Mouse (Mus musculus): Measurements from ENCODE around the gene Spata31d1d. TPM values are rescaled to one million over a fixed set of nuclear protein-coding genes. Genes with fewer than 3 reads are reported as not detected.
"Not testable (repeated sequence)": the region's sequence is repeated elsewhere in the genome, so short reads cannot be mapped to it uniquely, and the experiment has no call there.

Gene Spata31d1d
- polyA plus RNA-seq, 1 experiment from 2014 or later: not detected

DNA sequence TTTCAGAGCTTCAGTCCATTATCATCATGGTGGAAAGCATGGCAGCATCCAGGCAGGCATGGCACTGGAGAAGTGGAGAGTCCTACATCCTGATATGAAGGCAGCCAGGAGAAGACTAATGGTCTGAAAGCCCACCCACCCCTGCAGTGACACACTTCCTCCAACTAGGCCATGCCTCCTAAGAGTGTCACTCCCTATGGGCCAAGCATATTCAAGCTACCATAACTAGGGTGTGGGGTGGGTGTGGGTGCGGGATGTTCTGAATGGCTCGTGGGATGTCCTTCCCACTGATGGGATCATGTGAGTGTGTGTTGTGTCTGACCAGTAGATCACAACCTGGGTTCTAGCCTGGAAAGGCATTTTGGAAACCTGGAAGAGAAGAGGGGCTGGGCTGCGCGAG lies 2.4 kb upstream of the Spata31d1d start:
- TF ChIP-seq CTCF (IDR thresholded peaks at IDR 0.05; ENCODE audit: low read depth): no peak
- Histone ChIP-seq H3K4me2 (no peak overlapping the region), H3K9ac (no peak overlapping the region), H3K27me3 (ENCODE audit: insufficient read depth, low read length) (no peaks in the 10 kb centered on the region), H3K9me3 (ENCODE audit: low read depth, low read length) (no peaks in the 10 kb centered on the region), H3K4me3 (ENCODE audit: low read depth, low read length) (no peak overlapping the region), H3K36me3 (ENCODE audit: insufficient read depth) (no peaks in the 10 kb centered on the region), H3K27ac (ENCODE audit: low read depth) (no peak overlapping the region), H3K4me1 (ENCODE audit: insufficient read depth) (no peaks in the 10 kb centered on the region)
- no peak for ATAC-seq (ENCODE audit: insufficient read depth)
- WGBS: 88% methylated on average over 2 of the region's 4 CpGs
- no peak for DNase-seq

DNA sequence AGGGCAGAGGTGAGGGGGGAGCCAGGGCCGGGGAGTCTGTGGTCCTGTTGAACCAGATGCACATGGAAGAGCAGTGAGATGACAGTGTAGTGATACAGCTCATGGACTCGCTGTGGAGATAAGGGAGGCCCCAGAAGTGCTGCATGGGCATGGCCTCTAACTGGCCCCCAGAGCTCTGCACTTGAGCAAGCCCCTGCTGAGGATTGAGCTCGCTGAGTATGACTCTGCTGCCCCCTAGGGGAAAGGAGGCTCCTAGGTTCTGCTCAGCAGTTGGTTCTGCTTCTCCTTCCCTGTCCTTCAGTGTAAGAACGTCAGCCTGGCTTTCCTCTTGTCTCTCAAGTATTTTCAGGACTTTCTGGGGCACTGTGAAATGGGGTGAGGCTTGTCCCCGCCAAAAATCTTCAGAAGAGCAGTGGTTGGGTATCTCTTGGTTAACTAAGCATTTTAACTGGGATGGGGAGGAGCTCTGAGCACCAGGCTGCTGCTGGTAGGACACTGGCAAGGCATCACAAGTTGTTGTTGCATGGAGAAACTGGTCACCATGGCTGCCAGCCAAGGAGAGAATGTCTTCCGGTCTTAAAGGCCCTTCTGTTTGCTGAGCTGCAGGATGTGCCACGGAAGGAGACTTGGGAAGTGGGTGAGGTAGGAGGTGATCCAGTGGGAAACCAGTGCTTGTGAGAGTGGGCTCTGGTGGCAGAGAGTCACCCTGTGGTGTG lies 3.0 kb downstream of the Spata31d1d start:
- WGBS: 22% methylated on average over 7 of the region's 7 CpGs
- no peak overlapping the region for H3K4me2 ChIP-seq
- no peaks in the 10 kb centered on the region for H3K36me3 ChIP-seq (ENCODE audit: insufficient read depth)
- H3K9me3 ChIP-seq (ENCODE audit: low read depth, low read length): no peaks in the 10 kb centered on the region
- ATAC-seq (ENCODE audit: insufficient read depth) (peak; percentile 92), DNase-seq (peak; percentile 95)
- peak; percentile 96 for TF ChIP-seq CTCF (IDR thresholded peaks at IDR 0.05; ENCODE audit: low read depth)
- no peaks in the 10 kb centered on the region for H3K27me3 ChIP-seq (ENCODE audit: insufficient read depth, low read length)
- H3K27ac ChIP-seq (ENCODE audit: low read depth): no peak overlapping the region
- H3K9ac ChIP-seq: no peak overlapping the region
- H3K4me1 ChIP-seq (ENCODE audit: insufficient read depth): no peaks in the 10 kb centered on the region
- H3K4me3 ChIP-seq (ENCODE audit: low read depth, low read length): no peak overlapping the region

DNA sequence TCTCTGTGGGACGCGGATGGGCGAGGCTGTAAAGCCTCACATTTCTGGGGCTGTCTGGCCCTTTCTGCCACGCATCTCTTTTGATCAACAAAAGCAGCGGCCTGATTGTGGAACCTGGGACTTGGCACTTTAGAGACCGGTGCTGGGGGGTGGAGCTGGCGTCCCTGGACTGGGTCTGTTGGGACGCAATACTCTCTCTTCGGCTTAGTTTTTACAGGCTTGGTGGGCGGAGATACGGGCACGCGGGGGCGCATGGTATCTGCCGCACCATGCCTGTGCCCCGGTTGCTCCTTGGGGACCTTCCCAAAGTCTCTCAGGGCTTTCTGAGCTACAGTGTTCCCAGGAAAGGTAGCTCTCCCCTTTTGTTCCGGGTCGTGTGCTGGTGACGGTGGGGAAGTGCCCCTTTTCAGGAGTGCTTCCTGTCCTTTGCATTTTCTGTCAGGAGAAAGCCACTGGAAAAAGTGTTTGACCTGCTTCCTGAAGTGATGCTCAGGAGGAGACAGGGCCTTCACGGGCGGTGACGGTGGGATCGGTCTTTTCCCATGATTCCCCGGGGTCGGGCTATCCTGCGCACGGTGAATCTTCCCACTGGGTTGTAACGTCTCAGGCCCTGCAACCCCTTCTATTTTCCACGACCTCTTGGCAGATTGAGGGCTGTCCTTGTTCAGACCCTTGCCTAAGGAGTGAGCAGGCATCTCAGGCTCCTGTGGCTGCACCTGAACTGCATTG lies 5.2 kb downstream of the Spata31d1d start:
- ATAC-seq (ENCODE audit: insufficient read depth) (no peak), DNase-seq (peak; percentile 12)
- Histone ChIP-seq H3K4me2 (peak overlapping the region; percentile 44), H3K9ac (no peak overlapping the region; the same call in 1 of the 2 replicates), H3K36me3 (ENCODE audit: insufficient read depth) (no peaks in the 10 kb centered on the region), H3K4me3 (ENCODE audit: low read depth, low read length) (peak overlapping the region; percentile 14; the same call in 1 of the 2 replicates), H3K9me3 (ENCODE audit: low read depth, low read length) (no peaks in the 10 kb centered on the region), H3K27ac (ENCODE audit: low read depth) (no peak overlapping the region), H3K27me3 (ENCODE audit: insufficient read depth, low read length) (no peaks in the 10 kb centered on the region), H3K4me1 (ENCODE audit: insufficient read depth) (no peaks in the 10 kb centered on the region)
- WGBS: 25% methylated on average over 29 of the region's 29 CpGs
- TF ChIP-seq CTCF (IDR thresholded peaks at IDR 0.05; ENCODE audit: low read depth): no peak

DNA sequence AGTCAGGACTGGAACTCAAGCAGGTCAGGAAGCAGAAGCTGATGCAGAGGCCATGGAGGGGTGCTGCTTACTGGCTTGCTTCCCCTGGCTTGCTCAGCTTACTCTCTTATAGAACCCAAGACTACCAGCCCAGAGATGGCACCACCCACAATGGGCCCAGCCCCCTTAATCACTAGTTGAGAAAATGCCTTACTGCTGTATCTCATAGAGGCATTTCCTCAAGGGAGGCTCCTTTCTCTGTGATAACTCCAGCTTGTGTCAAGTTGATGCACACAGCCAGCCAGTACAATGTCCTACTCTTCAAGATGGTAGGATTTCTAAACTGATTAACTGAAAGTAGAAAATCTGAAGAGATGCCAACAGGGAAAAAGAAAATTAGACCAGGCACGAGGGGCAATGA lies 9.5 kb downstream of the Spata31d1d start:
- H3K4me2 ChIP-seq: not testable (repeated sequence)

DNA sequence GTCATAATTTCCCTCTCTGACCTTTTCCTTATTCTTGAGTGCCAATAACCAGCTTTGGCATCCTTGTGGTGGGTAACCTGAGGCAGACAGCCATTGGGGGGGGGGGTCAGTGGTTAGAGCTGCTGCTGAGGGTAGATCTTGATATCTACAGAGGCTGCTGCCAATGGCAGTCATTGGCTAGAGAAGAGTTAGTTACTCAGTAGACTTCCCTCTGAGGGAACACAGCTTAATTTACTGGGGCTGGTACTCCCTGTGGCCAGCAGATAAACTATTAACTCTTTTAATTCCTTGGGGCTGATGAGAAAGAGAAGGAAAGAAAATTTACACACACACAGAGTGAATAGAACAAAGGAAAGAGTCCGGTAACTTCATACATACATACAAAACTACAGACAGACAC lies 12.1 kb downstream of the Spata31d1d start:
- ATAC-seq (ENCODE audit: insufficient read depth) (no peak), DNase-seq (no peak)
- Histone ChIP-seq H3K27ac (ENCODE audit: low read depth) (no peak overlapping the region), H3K9ac (no peak overlapping the region), H3K4me1 (ENCODE audit: insufficient read depth) (no peaks in the 10 kb centered on the region), H3K4me2 (no peak overlapping the region), H3K36me3 (ENCODE audit: insufficient read depth) (no peaks in the 10 kb centered on the region), H3K4me3 (ENCODE audit: low read depth, low read length) (no peak overlapping the region), H3K27me3 (ENCODE audit: insufficient read depth, low read length) (no peaks in the 10 kb centered on the region), H3K9me3 (ENCODE audit: low read depth, low read length) (no peaks in the 10 kb centered on the region)
- TF ChIP-seq CTCF (IDR thresholded peaks at IDR 0.05; ENCODE audit: low read depth): no peak
- WGBS: 89% methylated on average over 1 of the region's 1 CpGs

More for the DNA sequence above, 9.5 kb downstream of the Spata31d1d start:
- not testable (repeated sequence) for DNase-seq; H3K27ac ChIP-seq (ENCODE audit: low read depth); H3K4me3 ChIP-seq (ENCODE audit: low read depth, low read length); H3K9ac ChIP-seq; H3K36me3 ChIP-seq (ENCODE audit: insufficient read depth); ATAC-seq (ENCODE audit: insufficient read depth); H3K4me1 ChIP-seq (ENCODE audit: insufficient read depth); H3K27me3 ChIP-seq (ENCODE audit: insufficient read depth, low read length); H3K9me3 ChIP-seq (ENCODE audit: low read depth, low read length)
- WGBS: 79% methylated on average over 1 of the region's 1 CpGs

DNA sequence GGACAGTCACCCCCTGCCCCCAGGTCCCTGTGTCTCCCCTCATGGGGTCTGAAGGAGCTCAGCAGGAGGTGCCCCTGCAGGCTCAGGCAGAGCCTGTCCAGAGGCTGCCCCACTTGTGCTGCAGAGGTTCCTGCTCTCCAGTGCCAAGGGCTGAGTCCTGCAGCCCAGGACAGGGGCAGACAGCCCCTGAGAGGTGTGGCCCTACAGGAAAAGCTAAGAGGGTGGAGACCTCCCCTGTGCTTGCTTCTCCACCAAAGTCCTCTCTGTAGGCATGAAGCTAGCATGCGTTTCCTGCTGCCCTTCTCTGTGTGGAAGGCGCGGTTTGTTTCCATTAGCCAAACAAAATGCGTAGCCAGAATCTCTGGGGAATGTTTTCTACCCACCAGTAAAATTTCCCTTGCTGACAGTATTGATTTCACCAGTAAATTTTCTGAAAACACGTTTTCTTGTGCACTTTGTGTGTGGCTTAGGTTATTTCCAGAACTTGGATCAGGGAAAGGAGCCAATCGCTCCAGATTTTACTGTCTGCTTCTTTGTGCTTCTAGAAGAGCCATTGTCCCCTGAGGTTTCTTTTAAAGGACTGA lies 12.6 kb downstream of the Spata31d1d start:
- H3K4me2 ChIP-seq: not testable (repeated sequence)
- whole genome bisulfite sequencing: 37% methylated on average over 6 of the region's 6 CpGs

DNA sequence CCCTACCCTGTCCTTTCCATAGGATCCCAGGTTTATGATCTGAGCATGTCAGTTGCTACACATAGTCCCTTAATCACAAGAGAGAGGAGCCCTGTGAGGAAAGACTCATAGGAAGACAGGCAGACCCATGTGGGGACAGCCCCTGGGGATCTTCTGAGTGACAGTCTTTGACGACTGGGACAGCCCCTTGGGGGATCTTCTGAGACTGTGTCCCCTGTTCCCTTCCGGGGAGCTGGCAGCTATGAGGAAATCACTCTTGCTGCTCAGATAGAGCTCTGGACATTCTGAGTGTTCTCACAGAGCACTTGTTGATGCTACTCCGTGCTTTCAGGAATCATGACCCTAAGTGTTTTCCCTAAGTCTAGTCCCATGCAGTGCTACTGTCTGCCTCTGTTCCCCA lies 17.8 kb downstream of the Spata31d1d start:
- Histone ChIP-seq H3K36me3 (ENCODE audit: insufficient read depth) (no peaks in the 10 kb centered on the region), H3K27me3 (ENCODE audit: insufficient read depth, low read length) (no peaks in the 10 kb centered on the region), H3K4me1 (ENCODE audit: insufficient read depth) (no peaks in the 10 kb centered on the region), H3K9me3 (ENCODE audit: low read depth, low read length) (no peaks in the 10 kb centered on the region), H3K4me2 (no peak overlapping the region), H3K9ac (no peak overlapping the region), H3K4me3 (ENCODE audit: low read depth, low read length) (no peak overlapping the region), H3K27ac (ENCODE audit: low read depth) (no peak overlapping the region)
- ATAC-seq (ENCODE audit: insufficient read depth): no peak
- no peak for DNase-seq
- 31% methylated on average over 3 of the region's 3 CpGs for WGBS
- TF ChIP-seq CTCF (IDR thresholded peaks at IDR 0.05; ENCODE audit: low read depth): no peak

More for the DNA sequence above, 12.6 kb downstream of the Spata31d1d start:
- not testable (repeated sequence) for H3K9me3 ChIP-seq (ENCODE audit: low read depth, low read length); H3K36me3 ChIP-seq (ENCODE audit: insufficient read depth); H3K4me3 ChIP-seq (ENCODE audit: low read depth, low read length); H3K27ac ChIP-seq (ENCODE audit: low read depth); H3K27me3 ChIP-seq (ENCODE audit: insufficient read depth, low read length); H3K4me1 ChIP-seq (ENCODE audit: insufficient read depth); H3K9ac ChIP-seq
- DNase-seq (peak; percentile 33), ATAC-seq (ENCODE audit: insufficient read depth) (peak; percentile 44; the same call in 1 of the 2 replicates)

DNA sequence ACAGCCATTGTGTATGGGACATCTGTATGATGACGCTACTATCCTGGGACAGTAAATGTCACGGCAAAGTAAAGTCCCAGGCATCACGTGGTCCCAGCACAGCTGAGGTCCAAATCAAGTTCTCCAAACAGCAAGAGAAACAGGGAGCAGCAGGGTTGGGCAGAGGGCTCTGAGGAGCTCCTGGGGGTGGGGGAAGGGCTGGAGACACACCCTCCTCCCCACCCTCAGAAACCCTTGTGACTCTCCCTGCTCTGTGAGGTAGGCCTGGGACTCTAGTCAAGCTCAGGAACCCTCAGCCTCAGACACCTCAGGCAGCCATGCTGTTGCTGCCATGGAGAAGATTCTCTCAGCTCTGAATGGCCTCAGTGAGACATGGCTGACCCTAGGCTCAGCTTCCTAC lies 19.6 kb downstream of the Spata31d1d start, which contains the start of gene Spata31d1b:
Spata31d1b (plus strand) TSS at position 301 of the 400 bp plus-strand sequence.
- not testable (repeated sequence) for DNase-seq; H3K27me3 ChIP-seq (ENCODE audit: insufficient read depth, low read length); H3K9ac ChIP-seq; ATAC-seq (ENCODE audit: insufficient read depth); H3K9me3 ChIP-seq (ENCODE audit: low read depth, low read length); H3K36me3 ChIP-seq (ENCODE audit: insufficient read depth); H3K4me1 ChIP-seq (ENCODE audit: insufficient read depth); H3K27ac ChIP-seq (ENCODE audit: low read depth); H3K4me2 ChIP-seq; H3K4me3 ChIP-seq (ENCODE audit: low read depth, low read length)
- WGBS: 73% methylated on average over 3 of the region's 3 CpGs
